Comparison of ENCODE assay signal across 26 mouse cellular contexts in genomic region chr11:95794201-95794600, GRCm38 (mm10). TPM values are rescaled to one million over a fixed set of nuclear protein-coding genes. Genes with fewer than 3 reads are reported as not detected.
DNase-seq lines count a peak whose midpoint lies in the region; ATAC-seq and TF ChIP-seq lines count a peak whose summit lies in the region.
"Had no signal": no experiment of that assay in that cellular context is flagged by ENCODE, and none has a peak within 500 bp of the region (broad histone marks: within the 10 kb centered on the region; RNA-seq: fewer than 3 reads in every experiment).

No protein-coding gene starts in this region.

- peaks cover 49% of the 10 kb centered on the region for H3K4me1 ChIP-seq in liver, embryonic 12.5 days
- peaks cover 15% of the 10 kb centered on the region for H3K4me1 ChIP-seq in embryonic facial prominence, embryonic 15.5 days
- peaks cover 26% of the 10 kb centered on the region for H3K4me1 ChIP-seq in heart, postnatal 0 days (ENCODE audit: control insufficient read depth, insufficient read depth)

- no peak overlapping the region for H3K4me2 ChIP-seq in liver, embryonic 12.5 days
- no peak overlapping the region for H3K4me2 ChIP-seq in embryonic facial prominence, embryonic 15.5 days (replicated peaks)
- H3K4me2 ChIP-seq in heart, postnatal 0 days (ENCODE audit: low read depth, low read length): no peak overlapping the region
- H3K4me2 ChIP-seq: hindbrain, embryonic 13.5 days; midbrain, embryonic 13.5 days had no signal

- intact Hi-C loops in heart, postnatal 25 days (cut with DNase I): loop anchor here (2.0 kb wide), 1 partner anchor 31 kb away; the partner anchor contains the start of gene Phospho1

- H3K9ac ChIP-seq in liver, embryonic 12.5 days: no peak overlapping the region
- H3K9ac ChIP-seq in embryonic facial prominence, embryonic 15.5 days: no peak overlapping the region
- H3K9ac ChIP-seq in heart, postnatal 0 days (replicated peaks; ENCODE audit: low read depth, low read length): no peak overlapping the region
- H3K9ac ChIP-seq: hindbrain, embryonic 13.5 days; midbrain, embryonic 13.5 days had no signal

- H3K36me3 ChIP-seq in liver, embryonic 12.5 days: no peaks in the 10 kb centered on the region
- H3K36me3 ChIP-seq in embryonic facial prominence, embryonic 15.5 days: no peaks in the 10 kb centered on the region
- H3K36me3 ChIP-seq in heart, postnatal 0 days (replicated peaks; ENCODE audit: control insufficient read depth, insufficient read depth, low read length): no peaks in the 10 kb centered on the region
- H3K36me3 ChIP-seq: hindbrain, embryonic 13.5 days; midbrain, embryonic 13.5 days had no signal

- H3K27ac ChIP-seq in liver, embryonic 12.5 days: 0 out of 2 replicates have a peak overlapping the region, but pooled peaks have one; percentile 12
- H3K27ac ChIP-seq in embryonic facial prominence, embryonic 15.5 days (replicated peaks): no peak overlapping the region
- 0 out of 2 replicates have a peak overlapping the region, but pooled peaks have one; percentile 4 for H3K27ac ChIP-seq in heart, postnatal 0 days (ENCODE audit: low read depth)
- H3K27ac ChIP-seq: hindbrain, embryonic 13.5 days; kidney, postnatal 0 days; midbrain, embryonic 13.5 days had no signal

- H3K27me3 ChIP-seq in liver, embryonic 12.5 days (replicated peaks): peaks cover 57% of the 10 kb centered on the region
- H3K27me3 ChIP-seq in embryonic facial prominence, embryonic 15.5 days: peaks cover 13% of the 10 kb centered on the region; the same call in 1 of the 2 replicates
- H3K27me3 ChIP-seq in heart, postnatal 0 days (ENCODE audit: control insufficient read depth, insufficient read depth, low read length): peaks cover 11% of the 10 kb centered on the region; the same call in 1 of the 2 replicates

- DNase-seq in heart, adult 11 months: peak; percentile 97
- no peak for DNase-seq in heart, postnatal 25 days (ENCODE audit: low spot score)
- DNase-seq in liver: no peak
- no peak for DNase-seq in heart, postnatal 0 days (ENCODE audit: low spot score)
- DNase-seq in kidney, postnatal 10 days: no peak
- DNase-seq in embryo, embryonic 10.5 days (ENCODE audit: low spot score): no peak
- DNase-seq: adrenal gland, postnatal 25 days; cerebellum, adult 18-20 months; cerebellum, postnatal 10 days; kidney, adult 8-10 months; layer of hippocampus, adult 9-11 months; lung, adult 18-20 months; lung, postnatal 4 days; right cerebral cortex, adult 18-20 months; spleen, adult 18-20 months; thymus, postnatal 14 days had no signal

- 70% methylated on average over 5 of the region's 5 CpGs for WGBS in liver, embryonic 12.5 days (ENCODE audit: insufficient replicate concordance)
- WGBS in embryonic facial prominence, embryonic 15.5 days: 50% methylated on average over 5 of the region's 5 CpGs
- WGBS in heart, postnatal 0 days: 38% methylated on average over 5 of the region's 5 CpGs

- H3K4me3 ChIP-seq in liver, embryonic 12.5 days: no peak overlapping the region
- no peak overlapping the region for H3K4me3 ChIP-seq in embryonic facial prominence, embryonic 15.5 days (replicated peaks)
- H3K4me3 ChIP-seq in heart, postnatal 0 days (ENCODE audit: low read depth, low read length): no peak overlapping the region
- H3K4me3 ChIP-seq: hindbrain, embryonic 13.5 days; megakaryocyte, embryonic 14.5 days; midbrain, embryonic 13.5 days had no signal

- no peak for TF ChIP-seq CTCF in heart, postnatal 0 days (IDR thresholded peaks at IDR 0.05; ENCODE audit: low read depth)

- ATAC-seq in liver, embryonic 12.5 days: no peak
- peak; percentile 32; the same call in 1 of the 2 replicates for ATAC-seq in embryonic facial prominence, embryonic 15.5 days (ENCODE audit: insufficient number of reproducible peaks, low FRiP score, low TSS enrichment, low read depth)
- no peak for ATAC-seq in heart, postnatal 0 days (ENCODE audit: insufficient read depth, low read depth)
- ATAC-seq: forebrain, embryonic 14.5 days; intestine, embryonic 16.5 days; lung, postnatal 0 days; midbrain, embryonic 13.5 days had no signal

- H3K9me3 ChIP-seq in liver, embryonic 12.5 days (replicated peaks): no peaks in the 10 kb centered on the region
- no peaks in the 10 kb centered on the region for H3K9me3 ChIP-seq in embryonic facial prominence, embryonic 15.5 days (replicated peaks)
- H3K9me3 ChIP-seq in heart, postnatal 0 days (replicated peaks; ENCODE audit: control insufficient read depth, low read length): no peaks in the 10 kb centered on the region
- H3K9me3 ChIP-seq: hindbrain, embryonic 13.5 days; midbrain, embryonic 13.5 days had no signal

- TF ChIP-seq EP300 in heart, postnatal 0 days (IDR thresholded peaks at IDR 0.05; ENCODE audit: low read depth): no peak

RNA-seq across cellular contexts. Expression of gene Phospho1, which starts 30.1 kb away (rescaled TPM):
- total RNA-seq in heart, postnatal 25 days (2021): 100 to 1,000 TPM; 174 to 181 TPM
- polyA plus RNA-seq in liver, embryonic 12.5 days (2016; fragmentation: Nextera tagmentation; extraction: Ambion mirVana): 2.7 and 3.4 TPM in 2 replicates
- 8.3 and 9.1 TPM in 2 replicates for polyA plus RNA-seq in embryonic facial prominence, embryonic 15.5 days (2015; fragmentation: Nextera tagmentation; extraction: Ambion mirVana)
- total RNA-seq in heart, postnatal 0 days (2014; rRNA removed; ENCODE audit: low replicate concordance): 45.0 and 46.6 TPM in 2 replicates
- 6.7 and 7.9 TPM in 2 replicates for polyA plus RNA-seq in heart, postnatal 0 days (2015; fragmentation: Nextera tagmentation; extraction: Ambion mirVana)
- polyA plus RNA-seq: forebrain, embryonic 14.5 days; hindbrain, embryonic 13.5 days; kidney, postnatal 0 days; midbrain, embryonic 13.5 days; neural tube, embryonic 11.5 days had no signal

RNA-seq across cellular contexts. Expression of gene Gngt2, which starts 42.8 kb away (rescaled TPM):
- 10 to 100 TPM; 20.6 to 21.9 TPM for total RNA-seq in heart, postnatal 25 days (2021)
- polyA plus RNA-seq in liver, embryonic 12.5 days (2016; fragmentation: Nextera tagmentation; extraction: Ambion mirVana): 15.8 and 16.7 TPM in 2 replicates
- 16.8 and 20.8 TPM in 2 replicates for polyA plus RNA-seq in embryonic facial prominence, embryonic 15.5 days (2015; fragmentation: Nextera tagmentation; extraction: Ambion mirVana)
- 0.66 and 26.8 TPM in 2 replicates for total RNA-seq in heart, postnatal 0 days (2014; rRNA removed; ENCODE audit: low replicate concordance)
- polyA plus RNA-seq in heart, postnatal 0 days (2015; fragmentation: Nextera tagmentation; extraction: Ambion mirVana): 38.7 and 40.1 TPM in 2 replicates

RNA-seq across cellular contexts. Expression of gene Abi3, which starts 48.1 kb away (rescaled TPM):
- 10 to 100 TPM in 1 of 2 experiments, 1 to 10 TPM in 1; 8.8 to 10.4 TPM for total RNA-seq in heart, postnatal 25 days (2021)
- 7.3 and 7.6 TPM in 2 replicates for polyA plus RNA-seq in liver, embryonic 12.5 days (2016; fragmentation: Nextera tagmentation; extraction: Ambion mirVana)
- 8.6 and 9.0 TPM in 2 replicates for polyA plus RNA-seq in embryonic facial prominence, embryonic 15.5 days (2015; fragmentation: Nextera tagmentation; extraction: Ambion mirVana)
- 11.4 and 13.4 TPM in 2 replicates for total RNA-seq in heart, postnatal 0 days (2014; rRNA removed; ENCODE audit: low replicate concordance)
- polyA plus RNA-seq in heart, postnatal 0 days (2015; fragmentation: Nextera tagmentation; extraction: Ambion mirVana): 13.3 and 14.3 TPM in 2 replicates
